Mouse (Mus musculus): Measurements from ENCODE around the gene Tmem94.

DNA sequence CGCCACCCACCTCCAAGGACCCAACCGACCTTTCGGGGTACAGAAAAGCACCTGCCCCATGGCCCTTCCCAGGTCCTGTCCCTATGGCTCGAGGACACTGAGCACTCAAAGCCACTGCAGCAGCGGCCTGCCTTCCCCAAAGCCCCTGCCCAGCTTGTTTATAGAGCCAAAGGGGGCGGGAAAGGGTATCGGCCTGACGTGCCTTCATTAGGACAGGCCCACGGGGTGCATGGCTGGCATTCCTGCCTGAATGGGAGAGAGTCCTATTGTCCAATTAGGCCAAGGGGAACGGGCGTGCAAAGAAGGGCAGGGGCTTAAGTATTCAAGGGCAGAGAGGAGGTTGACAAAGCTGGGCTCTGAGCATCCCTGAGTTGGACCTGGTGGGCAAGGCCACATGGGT, 42.7 kb downstream of the Tmem94 start:
- no peak for TF ChIP-seq ZNF384 (IDR thresholded peaks at IDR 0.05; ENCODE audit: low read depth, low read length)
- no peak for TF ChIP-seq CTCF (conservative IDR thresholded peaks at IDR 0.05 in 1 of 2, IDR thresholded peaks at IDR 0.05 in 1 of 2; ENCODE audit: low read depth in 2 of 2, low read length in 2 of 2)
- no peak for TF ChIP-seq POLR2A (IDR thresholded peaks at IDR 0.05; ENCODE audit: low read depth, low read length)
- no peak for TF ChIP-seq NRF1 (IDR thresholded peaks at IDR 0.05; ENCODE audit: low read depth, low read length)
- no peak for TF ChIP-seq MAX (IDR thresholded peaks at IDR 0.05; ENCODE audit: low read length)
- no peak for TF ChIP-seq POLR2AphosphoS2 (IDR thresholded peaks at IDR 0.05; ENCODE audit: low read depth, low read length)
- no peak for TF ChIP-seq EP300 (IDR thresholded peaks at IDR 0.05; ENCODE audit: low read length)
- no peak for TF ChIP-seq ELF1 (IDR thresholded peaks at IDR 0.05; ENCODE audit: low read depth, low read length)
- no peak for TF ChIP-seq PAX5 (IDR thresholded peaks at IDR 0.05; ENCODE audit: low read length)
- TF ChIP-seq RAD21 (IDR thresholded peaks at IDR 0.05; ENCODE audit: low read depth, low read length): no peak
- no peak for TF ChIP-seq MXI1 (IDR thresholded peaks at IDR 0.05; ENCODE audit: low read depth, low read length)
- no peak for TF ChIP-seq NELFE (IDR thresholded peaks at IDR 0.05; ENCODE audit: low read depth, low read length)
- TF ChIP-seq KAT2A (IDR thresholded peaks at IDR 0.05; ENCODE audit: insufficient replicate concordance, low read length): no peak
